Comparison of ENCODE assay signal across 29 mouse cellular contexts in the genomic region with DNA sequence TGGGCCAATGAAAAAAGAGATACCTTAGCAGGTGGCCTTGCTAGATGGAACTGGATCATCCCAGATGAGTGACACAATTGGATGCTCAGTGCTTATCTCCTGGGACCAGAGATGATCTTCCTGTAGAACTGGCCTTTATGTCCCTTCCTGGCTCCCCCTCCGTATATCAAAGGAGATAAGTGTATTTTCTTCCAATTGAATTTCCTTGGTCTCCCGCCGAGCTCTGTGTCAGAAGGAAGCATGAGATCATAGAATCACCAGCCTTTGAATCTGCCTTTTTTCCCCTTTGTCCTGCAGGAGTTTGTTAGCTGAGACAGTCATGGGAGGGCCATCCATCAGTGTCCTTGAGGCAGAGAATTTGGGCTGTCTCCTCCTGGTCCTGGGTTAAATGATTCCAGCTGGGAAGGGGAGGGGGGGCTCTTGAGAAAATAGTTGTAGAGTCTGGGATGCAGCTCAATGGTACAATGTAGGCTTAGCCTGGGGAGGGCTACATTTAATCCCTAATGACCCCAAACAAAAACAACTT. TPM values are rescaled to one million over a fixed set of nuclear protein-coding genes. Genes with fewer than 3 reads are reported as not detected.
DNase-seq lines count a peak whose midpoint lies in the region; ATAC-seq and TF ChIP-seq lines count a peak whose summit lies in the region.
"Had no signal": no experiment of that assay in that cellular context is flagged by ENCODE, and none has a peak within 500 bp of the region (broad histone marks: within the 10 kb centered on the region; RNA-seq: fewer than 3 reads in every experiment).

No protein-coding gene starts in this region.

- no peak for DNase-seq in hindbrain, postnatal 0 days (ENCODE audit: low spot score)
- DNase-seq in MN1 (ENCODE audit: low spot score) = peak; percentile 59
- DNase-seq in embryo, embryonic 10 days (ENCODE audit: low spot score) = peak; percentile 77
- DNase-seq in ovary, adult 18-20 months (ENCODE audit: low spot score) = no peak
- no peak for DNase-seq in lung, postnatal 36 days
- DNase-seq in gastrocnemius, adult 2 months = no peak
- DNase-seq: adrenal gland, adult 8-10 months; cerebellum, adult 8-10 months; cerebellum, postnatal 36 days; forebrain, postnatal 0 days; gastrocnemius, postnatal 10 days; heart, postnatal 14 days; kidney, adult 2 months; kidney, postnatal 36 days; liver; lung, adult 2 months; lung, postnatal 10 days; retina, postnatal 1 day; right cerebral cortex, postnatal 14 days; thymus, postnatal 14 days had no signal

- peaks cover 45% of the 10 kb centered on the region for H3K4me1 ChIP-seq in hindbrain, embryonic 12.5 days
- 0 out of 2 replicates have a peak, but pooled peaks cover 9% of the 10 kb centered on the region for H3K4me1 ChIP-seq in hindbrain, postnatal 0 days (ENCODE audit: insufficient read depth, low read length)
- peaks cover 49% of the 10 kb centered on the region for H3K4me1 ChIP-seq in hindbrain, embryonic 13.5 days (replicated peaks)
- H3K4me1 ChIP-seq: intestine, embryonic 15.5 days had no signal

- no peak overlapping the region for H3K4me2 ChIP-seq in hindbrain, embryonic 12.5 days (replicated peaks)
- H3K4me2 ChIP-seq in hindbrain, postnatal 0 days (ENCODE audit: low read depth, low read length) = no peak overlapping the region
- H3K4me2 ChIP-seq in hindbrain, embryonic 13.5 days = no peak overlapping the region
- H3K4me2 ChIP-seq: hindbrain, embryonic 15.5 days; intestine, embryonic 15.5 days; neural tube, embryonic 12.5 days had no signal

- no peaks in the 10 kb centered on the region for H3K27me3 ChIP-seq in hindbrain, embryonic 12.5 days
- H3K27me3 ChIP-seq in hindbrain, postnatal 0 days (ENCODE audit: insufficient read depth, low read length) = no peaks in the 10 kb centered on the region
- no peaks in the 10 kb centered on the region for H3K27me3 ChIP-seq in hindbrain, embryonic 13.5 days
- H3K27me3 ChIP-seq: CH12.LX; hindbrain, embryonic 15.5 days; intestine, embryonic 15.5 days; neural tube, embryonic 12.5 days had no signal

- H3K36me3 ChIP-seq in hindbrain, embryonic 12.5 days = no peaks in the 10 kb centered on the region
- H3K36me3 ChIP-seq in hindbrain, postnatal 0 days (ENCODE audit: insufficient read depth, low read length) = no peaks in the 10 kb centered on the region
- H3K36me3 ChIP-seq in hindbrain, embryonic 13.5 days = no peaks in the 10 kb centered on the region
- H3K36me3 ChIP-seq: hindbrain, embryonic 15.5 days; intestine, embryonic 15.5 days; midbrain, embryonic 10.5 days; neural tube, embryonic 12.5 days had no signal

- H3K9me3 ChIP-seq in hindbrain, embryonic 12.5 days (replicated peaks) = no peaks in the 10 kb centered on the region
- no peaks in the 10 kb centered on the region for H3K9me3 ChIP-seq in hindbrain, postnatal 0 days (ENCODE audit: low read length)
- H3K9me3 ChIP-seq in hindbrain, embryonic 13.5 days = no peaks in the 10 kb centered on the region
- H3K9me3 ChIP-seq: hindbrain, embryonic 15.5 days; intestine, embryonic 15.5 days; midbrain, embryonic 10.5 days; neural tube, embryonic 12.5 days had no signal

- peak overlapping the region; percentile 8; the same call in 1 of the 2 replicates for H3K27ac ChIP-seq in hindbrain, embryonic 12.5 days
- H3K27ac ChIP-seq in hindbrain, postnatal 0 days = no peak overlapping the region
- peak overlapping the region; percentile 60 for H3K27ac ChIP-seq in hindbrain, embryonic 13.5 days
- H3K27ac ChIP-seq in gastrocnemius, adult 2 months = no peak overlapping the region
- H3K27ac ChIP-seq: hindbrain, embryonic 15.5 days; intestine, embryonic 15.5 days; layer of hippocampus, adult 2 months; liver, embryonic 14.5 days; midbrain, embryonic 10.5 days; neural tube, embryonic 12.5 days had no signal

- H3K4me3 ChIP-seq in hindbrain, embryonic 12.5 days = no peak overlapping the region
- no peak overlapping the region for H3K4me3 ChIP-seq in hindbrain, postnatal 0 days (ENCODE audit: low read length)
- no peak overlapping the region for H3K4me3 ChIP-seq in hindbrain, embryonic 13.5 days
- no peak overlapping the region for H3K4me3 ChIP-seq in gastrocnemius, adult 2 months
- H3K4me3 ChIP-seq: hindbrain, embryonic 15.5 days; intestine, embryonic 15.5 days; layer of hippocampus, adult 2 months; midbrain, embryonic 10.5 days; neural tube, embryonic 12.5 days had no signal

- no peak overlapping the region for H3K9ac ChIP-seq in hindbrain, embryonic 12.5 days
- no peak overlapping the region for H3K9ac ChIP-seq in hindbrain, postnatal 0 days (replicated peaks; ENCODE audit: low read length)
- no peak overlapping the region for H3K9ac ChIP-seq in hindbrain, embryonic 13.5 days
- H3K9ac ChIP-seq: forebrain, postnatal 0 days; hindbrain, embryonic 15.5 days; intestine, embryonic 15.5 days; liver, embryonic 14.5 days; neural tube, embryonic 12.5 days had no signal

- WGBS in hindbrain, embryonic 12.5 days = 12% methylated on average over 3 of the region's 3 CpGs
- WGBS in hindbrain, postnatal 0 days = 33% methylated on average over 3 of the region's 3 CpGs
- WGBS in hindbrain, embryonic 13.5 days = 14% methylated on average over 3 of the region's 3 CpGs

- intact Hi-C loops in gastrocnemius, adult 2 months (cut with DNase I) = no loop called here

- 0 out of 2 replicates have a peak, but pooled peaks have one; percentile 9 for ATAC-seq in hindbrain, embryonic 12.5 days (ENCODE audit: low FRiP score)
- ATAC-seq in hindbrain, postnatal 0 days = no peak
- ATAC-seq in hindbrain, embryonic 13.5 days (ENCODE audit: low FRiP score) = no peak
- ATAC-seq: forebrain, postnatal 0 days; intestine, embryonic 15.5 days had no signal

- TF ChIP-seq CTCF in hindbrain, postnatal 0 days (IDR thresholded peaks at IDR 0.05; ENCODE audit: low read depth) = no peak
- TF ChIP-seq CTCF in gastrocnemius, adult 2 months (IDR thresholded peaks at IDR 0.05) = no peak

RNA-seq across cellular contexts. Expression of a gene that starts 33.5 kb away (rescaled TPM):
- polyA plus RNA-seq in hindbrain, embryonic 12.5 days (2016; fragmentation: Nextera tagmentation; extraction: Ambion mirVana) = 103 and 105 TPM in 2 replicates
- 292 and 327 TPM in 2 replicates for total RNA-seq in hindbrain, postnatal 0 days (2014; rRNA removed)
- 97.4 and 111 TPM in 2 replicates for polyA plus RNA-seq in hindbrain, postnatal 0 days (2015; fragmentation: Nextera tagmentation; extraction: Ambion mirVana)
- 104 and 106 TPM in 2 replicates for polyA plus RNA-seq in hindbrain, embryonic 13.5 days (2015; fragmentation: Nextera tagmentation; extraction: Ambion mirVana)
- total RNA-seq in gastrocnemius, adult 2 months (2021) = 1 to 10 TPM; 2.6 to 5.2 TPM

RNA-seq across cellular contexts. Expression of a gene that starts 52.3 kb away (rescaled TPM):
- 838 and 891 TPM in 2 replicates for polyA plus RNA-seq in hindbrain, embryonic 12.5 days (2016; fragmentation: Nextera tagmentation; extraction: Ambion mirVana)
- total RNA-seq in hindbrain, postnatal 0 days (2014; rRNA removed) = 214 and 215 TPM in 2 replicates
- 161 TPM in 2 replicates for polyA plus RNA-seq in hindbrain, postnatal 0 days (2015; fragmentation: Nextera tagmentation; extraction: Ambion mirVana)
- 394 and 407 TPM in 2 replicates for polyA plus RNA-seq in hindbrain, embryonic 13.5 days (2015; fragmentation: Nextera tagmentation; extraction: Ambion mirVana)
- 100 to 1,000 TPM in 1 of 2 experiments, 10 to 100 TPM in 1; 47.0 to 124 TPM for total RNA-seq in gastrocnemius, adult 2 months (2021)
- total RNA-seq: CH12.LX had no signal

Comparison
In these comparisons a context has a peak if more than half of its experiments do, and no peak if none do; other contexts are left out.
1. H3K27ac ChIP-seq: peak in hindbrain, embryonic 12.5 days (single experiment) and hindbrain, embryonic 13.5 days (single experiment); none in hindbrain, postnatal 0 days (single experiment) and gastrocnemius, adult 2 months (single experiment).
2. DNase-seq: peak in MN1 (single experiment) and embryo, embryonic 10 days (single experiment); none in hindbrain, postnatal 0 days (single experiment), ovary, adult 18-20 months (single experiment), lung, postnatal 36 days (single experiment) and gastrocnemius, adult 2 months (single experiment).